Mouse (Mus musculus) embryonic facial prominence, embryonic 12.5 days (tissue): Measurements from ENCODE around the gene Pik3ip1. TPM values are rescaled to one million over a fixed set of nuclear protein-coding genes. Genes with fewer than 3 reads are reported as not detected.

Source experiments
- ATAC-seq: fragments of 200-750 bp; cut with Nextera tagmentation; 2 replicates; pipeline ENCODE4 v1.8.0; 2017; ENCODE audit not compliant: insufficient number of reproducible peaks, insufficient read depth, low FRiP score, low TSS enrichment
- H3K27ac ChIP-seq: fragments of 300-500 bp; sonication (generic); 2 replicates; pipeline ENCODE4 v1.5.1; 2016; ENCODE audit warnings: mild to moderate bottlenecking
- H3K27me3 ChIP-seq: fragments of 300-500 bp; sonication (generic); 2 replicates; pipeline ENCODE4 v1.6.1; 2016; ENCODE audit warnings: mild to moderate bottlenecking, moderate library complexity
- H3K36me3 ChIP-seq: fragments of 300-500 bp; sonication (generic); 2 replicates; pipeline ENCODE4 v1.6.1; 2016; ENCODE audit warnings: mild to moderate bottlenecking
- H3K4me1 ChIP-seq: fragments of 300-500 bp; sonication (generic); 2 replicates; pipeline ENCODE4 v1.6.1; 2016
- H3K4me2 ChIP-seq: fragments of 300-500 bp; sonication (generic); replicated peaks from 2 replicates; pipeline ENCODE4 v1.6.1; 2016; ENCODE audit warnings: mild to moderate bottlenecking, moderate library complexity
- H3K4me3 ChIP-seq: fragments of 300-500 bp; sonication (generic); 2 replicates; pipeline ENCODE4 v1.5.1; 2016; ENCODE audit warnings: mild to moderate bottlenecking
- H3K9ac ChIP-seq: fragments of 300-500 bp; sonication (generic); 2 replicates; pipeline ENCODE4 v1.6.1; 2016; ENCODE audit warnings: mild to moderate bottlenecking, moderate library complexity
- H3K9me3 ChIP-seq: fragments of 300-500 bp; sonication (generic); 2 replicates; pipeline ENCODE4 v1.6.1; 2016; ENCODE audit warnings: mild to moderate bottlenecking, moderate library complexity
- WGBS: fragments of 180-500 bp; shearing (Covaris S2); methylation state at CpG from one replicate; pipeline ENCODE4 v1.1.7; 2016; 5-methylcytosine and 5-hydroxymethylcytosine counted together
- polyA plus RNA-seq: library from polyadenylated mRNA; unstranded; fragments of >200 nt; fragmentation: Nextera tagmentation; extraction: Ambion mirVana; gene quantifications from 2 replicates; pipeline ENCODE4 v1.2.1, GENCODE M21; 2016

Pik3ip1 gene
- 12.4 and 15.1 TPM in 2 replicates for polyA plus RNA-seq

DNA sequence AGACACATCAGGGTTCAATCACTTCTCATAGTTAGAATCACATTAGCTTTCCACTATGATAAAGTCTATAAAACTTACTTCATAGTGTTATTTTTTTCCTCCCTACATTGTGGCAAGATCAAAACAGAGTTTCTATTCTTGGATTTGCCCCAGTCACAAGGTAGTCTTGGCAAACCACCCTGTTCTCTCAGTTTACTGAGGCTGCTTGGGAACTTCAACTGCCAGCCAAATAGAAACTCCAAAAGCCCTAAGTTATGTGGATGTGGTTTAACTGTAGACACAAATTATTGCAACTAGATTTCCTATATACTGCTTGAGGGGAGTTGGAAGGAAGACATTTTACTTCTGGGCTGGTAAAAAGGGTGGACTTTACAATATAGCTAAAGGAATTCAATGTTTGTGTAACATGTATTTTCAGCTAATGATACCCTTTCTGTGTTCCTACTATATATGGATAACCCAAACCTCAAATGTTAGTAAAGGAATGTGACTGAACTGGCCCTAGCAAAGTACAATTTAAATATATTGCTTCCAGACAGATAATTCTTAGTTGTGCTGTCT lies at the start of gene Pik3ip1:
TSS of gene Pik3ip1 (plus strand) at position 511 of the 561 bp plus-strand sequence.
- H3K9ac ChIP-seq, result peak within 1 kb of the TSS; percentile 46
- H3K4me2 ChIP-seq, result peak within 1 kb of the TSS; percentile 92
- no peaks in the 10 kb centered on the region for H3K9me3 ChIP-seq
- H3K4me3 ChIP-seq, result peak within 1 kb of the TSS; percentile 43
- peaks cover 22% of the 10 kb centered on the region for H3K4me1 ChIP-seq
- no peaks in the 10 kb centered on the region for H3K27me3 ChIP-seq
- ATAC-seq, result no peak
- no peaks in the 10 kb centered on the region for H3K36me3 ChIP-seq
- peak within 1 kb of the TSS; percentile 75 for H3K27ac ChIP-seq

DNA sequence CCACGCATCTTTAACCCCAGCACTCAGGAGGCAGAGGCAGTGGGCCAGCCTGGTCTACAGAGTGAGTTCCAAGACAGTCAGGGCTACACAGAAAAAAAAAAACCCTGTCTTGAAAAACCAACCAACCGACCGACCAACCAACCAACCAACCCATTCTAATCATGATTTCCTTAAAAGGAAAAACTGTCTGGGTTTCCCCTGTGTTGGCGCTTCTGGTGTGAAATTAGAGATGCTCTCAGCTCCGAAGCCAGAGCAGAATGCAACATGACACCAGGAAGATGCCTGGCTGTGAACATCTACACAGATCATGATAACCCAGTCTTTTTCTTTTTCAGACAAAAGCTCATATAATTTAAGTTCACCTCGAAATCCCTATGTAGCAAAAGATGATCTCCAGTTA lies 47.3 kb upstream of the Pik3ip1 start:
- Histone ChIP-seq H3K9me3 (0 out of 2 replicates have a peak, but pooled peaks cover 7% of the 10 kb centered on the region), H3K36me3 (no peaks in the 10 kb centered on the region), H3K27ac (no peak overlapping the region), H3K4me2 (no peak overlapping the region), H3K9ac (no peak overlapping the region), H3K27me3 (no peaks in the 10 kb centered on the region), H3K4me3 (no peak overlapping the region), H3K4me1 (peaks cover 4% of the 10 kb centered on the region; the same call in 1 of the 2 replicates)
- ATAC-seq, result no peak
- WGBS, result 71% methylated on average over 6 of the region's 6 CpGs

DNA sequence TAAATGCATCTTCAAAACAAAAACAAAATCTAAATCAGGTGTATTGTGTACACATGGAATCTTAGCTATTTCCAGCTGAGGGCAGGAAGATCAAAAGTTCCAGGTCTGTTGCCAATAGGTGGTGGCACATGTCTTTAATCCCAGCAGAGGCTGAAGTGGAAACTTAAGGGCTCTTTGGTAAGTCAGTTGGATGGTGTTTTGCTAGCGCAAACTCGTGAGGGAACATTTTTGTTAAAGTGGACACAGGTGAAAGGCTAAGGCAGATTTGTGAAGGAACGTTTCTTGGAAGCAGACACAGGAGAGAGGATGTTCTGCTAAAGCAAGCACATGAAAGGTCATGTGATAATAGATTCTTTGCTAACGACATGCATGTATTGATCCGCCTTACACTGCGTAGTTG lies 46.6 kb upstream of the Pik3ip1 start:
- Histone ChIP-seq H3K9ac (no peak overlapping the region), H3K27ac (no peak overlapping the region), H3K9me3 (0 out of 2 replicates have a peak, but pooled peaks cover 7% of the 10 kb centered on the region), H3K4me2 (no peak overlapping the region), H3K4me1 (peaks cover 4% of the 10 kb centered on the region; the same call in 1 of the 2 replicates), H3K4me3 (no peak overlapping the region), H3K27me3 (no peaks in the 10 kb centered on the region), H3K36me3 (no peaks in the 10 kb centered on the region)
- 90% methylated on average over 6 of the region's 6 CpGs for WGBS
- no peak for ATAC-seq

DNA sequence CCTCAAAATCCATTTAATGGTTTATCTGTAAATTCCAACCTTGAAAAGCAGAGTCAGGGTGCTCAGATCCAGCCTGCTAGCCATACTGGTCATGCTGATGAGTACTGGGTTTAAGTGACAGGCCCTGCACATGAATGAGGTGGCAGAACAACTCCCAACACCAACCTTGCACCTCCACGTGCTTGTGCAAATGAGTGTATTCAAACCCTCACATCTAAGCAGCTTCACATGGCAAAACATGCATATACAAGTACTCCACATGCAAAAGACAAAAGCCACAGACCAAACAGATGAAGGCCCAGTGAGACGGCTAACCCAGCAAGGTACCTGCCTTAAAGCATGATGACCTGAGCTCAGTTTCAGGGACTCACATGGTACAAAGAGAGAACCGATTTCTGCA lies 44.3 kb upstream of the Pik3ip1 start:
- WGBS, result 78% methylated on average over 3 of the region's 3 CpGs
- Histone ChIP-seq H3K4me2 (no peak overlapping the region), H3K36me3 (no peaks in the 10 kb centered on the region), H3K9ac (no peak overlapping the region), H3K9me3 (0 out of 2 replicates have a peak, but pooled peaks cover 3% of the 10 kb centered on the region), H3K4me1 (peaks cover 4% of the 10 kb centered on the region; the same call in 1 of the 2 replicates), H3K27me3 (no peaks in the 10 kb centered on the region), H3K4me3 (no peak overlapping the region), H3K27ac (no peak overlapping the region)
- no peak for ATAC-seq

DNA sequence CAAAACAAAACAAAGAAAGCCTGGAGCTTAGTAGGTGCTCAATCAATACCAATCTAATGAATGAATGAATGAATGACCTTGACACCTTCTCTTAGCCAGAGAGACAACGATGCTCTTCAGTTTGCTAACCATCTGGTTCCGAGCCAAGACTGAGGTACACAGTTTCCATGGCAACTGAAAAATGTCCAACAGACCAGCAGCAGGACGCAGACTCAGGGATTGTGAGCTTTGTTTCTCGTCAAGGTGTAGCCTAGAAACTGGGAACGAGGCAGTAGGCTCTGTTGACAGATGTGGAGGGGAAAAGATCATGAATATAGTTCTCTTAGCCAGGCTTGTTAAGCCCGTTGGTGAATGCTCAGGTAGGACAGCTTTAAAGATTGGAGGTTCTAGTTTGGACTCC lies 43.1 kb upstream of the Pik3ip1 start:
- Histone ChIP-seq H3K9me3 (0 out of 2 replicates have a peak, but pooled peaks cover 3% of the 10 kb centered on the region), H3K36me3 (no peaks in the 10 kb centered on the region; the same call in 1 of the 2 replicates), H3K4me1 (peaks cover 4% of the 10 kb centered on the region; the same call in 1 of the 2 replicates), H3K27me3 (no peaks in the 10 kb centered on the region), H3K9ac (no peak overlapping the region), H3K27ac (no peak overlapping the region), H3K4me2 (no peak overlapping the region), H3K4me3 (no peak overlapping the region)
- 47% methylated on average over 6 of the region's 6 CpGs for WGBS
- no peak for ATAC-seq

DNA sequence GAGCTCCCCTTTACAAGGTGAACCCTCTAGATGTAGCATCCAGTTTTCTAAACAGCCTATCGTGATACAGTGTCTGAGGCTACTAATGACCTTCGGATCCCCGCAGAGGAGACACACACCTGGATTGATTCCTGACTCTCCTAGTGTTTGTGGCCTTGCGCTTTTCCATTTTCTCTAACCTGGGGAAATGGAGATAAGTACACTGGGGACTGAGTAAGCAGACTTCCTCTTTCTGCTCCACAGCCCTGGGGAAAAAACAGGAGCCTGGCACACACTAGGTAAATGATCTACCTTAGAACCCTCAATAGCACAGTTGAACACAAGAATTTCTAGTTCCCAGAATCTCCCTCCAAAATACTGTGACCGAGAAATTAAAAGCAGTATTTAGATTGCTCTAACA lies 42.3 kb upstream of the Pik3ip1 start:
- H3K4me3 ChIP-seq, result peak overlapping the region; percentile 85
- H3K4me2 ChIP-seq, result peak overlapping the region; percentile 98
- H3K4me1 ChIP-seq, result peaks cover 9% of the 10 kb centered on the region
- no peaks in the 10 kb centered on the region for H3K9me3 ChIP-seq
- no peaks in the 10 kb centered on the region for H3K27me3 ChIP-seq
- H3K9ac ChIP-seq, result peak overlapping the region; percentile 96; the same call in 1 of the 2 replicates
- 61% methylated on average over 5 of the region's 5 CpGs for WGBS
- no peak overlapping the region for H3K27ac ChIP-seq
- H3K36me3 ChIP-seq, result no peaks in the 10 kb centered on the region; the same call in 1 of the 2 replicates
- ATAC-seq, result no peak

DNA sequence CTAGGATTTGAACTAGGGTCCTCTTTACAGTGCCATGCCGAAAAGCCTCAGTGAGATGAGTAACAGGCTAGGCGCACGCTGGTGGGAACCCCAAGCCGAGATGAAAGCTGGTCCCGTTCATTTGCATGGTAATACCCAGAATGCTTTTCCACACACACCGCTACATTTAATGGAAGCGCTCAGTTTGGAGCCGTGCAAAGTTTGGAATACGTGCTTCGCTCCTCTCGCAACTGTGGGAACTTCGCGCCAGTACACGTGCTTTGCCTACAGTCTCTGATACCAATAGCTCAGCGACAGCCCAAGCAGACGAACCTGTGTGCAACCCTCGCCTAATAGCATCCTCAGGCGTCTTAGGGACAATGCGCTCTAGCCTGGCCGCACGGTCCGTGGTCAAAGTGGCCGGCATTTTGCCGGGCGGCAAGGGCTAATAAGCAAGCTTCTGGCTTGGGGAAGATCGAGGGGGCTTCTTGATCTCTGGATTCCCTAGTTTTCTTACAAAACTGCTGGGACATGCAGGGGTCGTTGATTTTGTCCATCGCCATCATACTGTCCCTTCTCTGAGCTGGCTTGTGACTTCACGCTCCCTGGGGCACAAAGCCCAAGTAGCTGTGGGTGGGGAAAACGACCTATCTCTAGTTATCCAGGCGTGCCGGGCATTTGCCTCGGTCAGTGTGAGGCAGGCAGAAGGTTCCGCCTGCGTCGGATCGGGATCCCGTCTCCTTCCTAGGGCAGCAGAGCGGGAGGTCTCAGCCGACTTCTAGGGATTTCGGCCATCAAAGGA lies 41.5 kb upstream of the Pik3ip1 start, which contains the start of gene Patz1:
TSS of gene Patz1 (plus strand) at position 354 of the 781 bp plus-strand sequence.
- Histone ChIP-seq H3K27me3 (no peaks in the 10 kb centered on the region), H3K27ac (peak within 1 kb of the TSS; percentile 100), H3K4me1 (peaks cover 17% of the 10 kb centered on the region), H3K9ac (peak within 1 kb of the TSS; percentile 96), H3K36me3 (peaks cover 6% of the 10 kb centered on the region), H3K4me2 (peak within 1 kb of the TSS; percentile 98), H3K4me3 (peak within 1 kb of the TSS; percentile 85), H3K9me3 (no peaks in the 10 kb centered on the region)
- under 1% methylated on average over 41 of the region's 41 CpGs for WGBS
- peak; percentile 36 for ATAC-seq

DNA sequence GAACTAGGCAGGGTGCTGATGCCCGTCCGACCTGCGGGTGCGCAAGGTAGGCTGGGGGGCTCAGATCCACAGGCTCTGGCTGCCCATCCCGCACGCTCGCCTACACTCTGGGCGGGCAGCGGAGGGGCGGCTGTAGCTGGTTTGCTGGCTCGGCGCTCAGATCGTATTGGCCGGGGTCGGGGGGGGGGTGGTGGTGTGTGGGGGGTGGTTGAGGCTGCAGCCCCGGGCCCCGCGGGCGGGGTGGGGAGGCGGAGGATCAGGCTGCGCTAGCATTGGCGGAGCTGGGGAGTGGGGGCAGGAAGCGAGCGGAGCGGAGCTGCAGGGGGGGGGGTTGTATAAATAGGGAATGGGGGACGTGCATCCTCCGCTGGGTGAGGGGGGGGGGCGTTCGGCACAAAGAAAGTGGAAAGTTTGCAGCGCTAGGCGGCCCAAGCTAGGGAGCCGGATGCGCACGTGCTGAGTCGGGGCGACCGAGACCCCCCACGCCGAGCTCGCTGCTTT lies 40.8 kb upstream of the Pik3ip1 start:
- H3K4me2 ChIP-seq, result peak overlapping the region; percentile 98
- WGBS, result under 1% methylated on average over 31 of the region's 40 CpGs
- H3K4me1 ChIP-seq, result peaks cover 24% of the 10 kb centered on the region
- peak overlapping the region; percentile 85 for H3K4me3 ChIP-seq
- H3K36me3 ChIP-seq, result peaks cover 13% of the 10 kb centered on the region
- peak overlapping the region; percentile 100 for H3K27ac ChIP-seq
- H3K27me3 ChIP-seq, result no peaks in the 10 kb centered on the region
- peak overlapping the region; percentile 96 for H3K9ac ChIP-seq
- peak; percentile 79 for ATAC-seq
- no peaks in the 10 kb centered on the region for H3K9me3 ChIP-seq

DNA sequence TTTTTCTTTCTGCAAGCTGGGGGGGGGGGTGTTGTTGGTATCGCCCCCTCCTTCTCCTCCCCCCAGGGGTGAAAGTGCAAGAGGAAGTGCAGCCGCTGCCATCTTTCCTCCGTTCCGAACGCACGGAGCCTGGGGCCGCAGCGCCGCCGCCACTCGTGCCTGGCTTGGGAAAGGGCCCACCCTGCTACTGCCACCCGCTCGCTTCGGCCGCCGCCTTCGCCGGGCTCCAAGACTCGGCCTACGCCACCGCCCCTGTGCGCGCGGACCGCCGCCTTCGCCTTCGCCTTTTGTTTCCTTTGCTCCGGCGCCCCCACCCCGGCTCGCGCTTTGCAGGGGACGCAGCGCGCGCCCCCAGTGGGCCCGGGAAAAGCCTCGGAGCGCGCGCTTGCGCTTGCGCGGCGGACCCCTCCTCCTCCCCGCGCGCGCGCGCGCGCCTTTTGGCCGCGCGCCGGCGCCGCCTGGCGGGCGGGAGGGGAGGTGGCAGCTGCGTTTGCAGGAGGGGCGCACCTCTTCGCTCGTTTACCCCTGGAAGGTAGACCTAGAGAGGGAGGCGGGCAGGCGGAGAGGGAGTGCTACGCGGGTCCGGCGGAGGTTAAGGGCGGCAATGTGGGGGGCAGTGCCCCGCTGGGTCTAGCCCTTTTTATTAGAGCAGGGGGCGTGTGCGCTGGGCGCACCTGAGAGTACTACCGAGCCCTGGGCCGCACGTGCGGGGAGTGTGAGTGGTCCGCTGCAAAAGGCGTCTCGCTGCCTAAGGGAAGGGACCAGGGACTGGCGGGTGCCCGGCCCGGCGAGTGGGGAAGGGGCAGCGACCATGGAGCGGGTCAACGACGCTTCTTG lies 40.2 kb upstream of the Pik3ip1 start:
- H3K4me2 ChIP-seq, result peak overlapping the region; percentile 98
- WGBS, result under 1% methylated on average over 90 of the region's 92 CpGs
- ATAC-seq, result peak; percentile 25

DNA sequence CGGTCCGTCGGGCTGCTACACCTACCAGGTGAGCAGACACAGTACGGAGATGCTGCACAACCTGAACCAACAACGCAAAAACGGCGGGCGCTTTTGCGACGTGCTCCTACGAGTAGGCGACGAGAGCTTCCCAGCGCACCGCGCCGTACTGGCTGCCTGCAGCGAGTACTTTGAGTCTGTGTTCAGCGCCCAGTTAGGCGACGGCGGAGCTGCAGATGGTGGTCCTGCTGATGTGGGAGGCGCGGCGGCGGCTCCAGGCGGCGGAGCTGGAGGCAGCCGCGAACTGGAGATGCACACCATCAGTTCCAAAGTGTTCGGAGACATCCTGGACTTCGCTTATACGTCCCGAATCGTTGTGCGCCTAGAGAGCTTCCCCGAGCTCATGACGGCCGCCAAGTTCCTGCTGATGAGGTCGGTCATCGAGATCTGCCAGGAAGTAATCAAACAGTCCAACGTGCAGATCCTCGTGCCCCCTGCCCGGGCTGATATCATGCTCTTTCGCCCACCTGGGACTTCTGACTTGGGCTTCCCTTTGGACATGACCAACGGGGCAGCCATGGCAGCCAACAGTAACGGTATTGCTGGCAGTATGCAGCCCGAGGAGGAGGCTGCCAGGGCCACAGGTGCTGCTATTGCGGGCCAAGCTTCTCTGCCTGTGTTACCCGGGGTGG lies 39.4 kb upstream of the Pik3ip1 start:
- H3K27me3 ChIP-seq, result no peaks in the 10 kb centered on the region
- H3K4me2 ChIP-seq, result peak overlapping the region; percentile 98
- H3K27ac ChIP-seq, result peak overlapping the region; percentile 100
- under 1% methylated on average over 50 of the region's 50 CpGs for WGBS
- no peaks in the 10 kb centered on the region for H3K9me3 ChIP-seq
- H3K9ac ChIP-seq, result peak overlapping the region; percentile 96
- no peak for ATAC-seq
- H3K36me3 ChIP-seq, result peaks cover 25% of the 10 kb centered on the region
- peak overlapping the region; percentile 85 for H3K4me3 ChIP-seq
- peaks cover 31% of the 10 kb centered on the region for H3K4me1 ChIP-seq

More for the DNA sequence above, 40.2 kb upstream of the Pik3ip1 start:
- peaks cover 28% of the 10 kb centered on the region for H3K4me1 ChIP-seq
- H3K4me3 ChIP-seq, result peak overlapping the region; percentile 85
- H3K9ac ChIP-seq, result peak overlapping the region; percentile 96
- peaks cover 18% of the 10 kb centered on the region for H3K36me3 ChIP-seq
- H3K9me3 ChIP-seq, result no peaks in the 10 kb centered on the region
- H3K27ac ChIP-seq, result peak overlapping the region; percentile 100
- no peaks in the 10 kb centered on the region for H3K27me3 ChIP-seq
